Mouse (Mus musculus): ENCODE results near the gene Hyls1. TPM values are rescaled to one million over a fixed set of nuclear protein-coding genes. Genes with fewer than 3 reads are reported as not detected.
"Not testable (repeated sequence)": the region's sequence is repeated elsewhere in the genome, so short reads cannot be mapped to it uniquely, and the experiment has no call there.

Gene Hyls1
- 1 to 10 TPM in 21 of 26 experiments, under 1 TPM in 5; 0.55 to 7.1 (median 1.9) TPM for total RNA-seq (2018; cell fraction: chromatin; rRNA removed)
- 1 to 10 TPM in 18 of 26 experiments, under 1 TPM in 8; 0.28 to 2.4 (median 1.4) TPM for total RNA-seq (2018; cell fraction: cytosol; rRNA removed)
- total RNA-seq (2018; cell fraction: nucleus; rRNA removed) = 10 to 100 TPM in 1 of 26 experiments, 1 to 10 TPM in 16, under 1 TPM in 9; 0.37 to 10.1 (median 1.9) TPM
- 1.7 to 3.0 TPM (median 2.2 TPM) in 3 replicates for polyA plus RNA-seq (2018)

GRCm38 (mm10) chr9:35569571-35570534 is at the start of gene Hyls1, which contains the start of gene Pate2:
Gene Hyls1 (minus strand): TSS chr9:35570398.
Gene Pate2 (plus strand): TSS chr9:35570284.
- Histone ChIP-seq H3K4me3 (ENCODE audit: inconsistent target) (peak within 1 kb of the TSS; percentile 77), H3K27ac (peak within 1 kb of the TSS; percentile 61), H3K36me3 (ENCODE audit: inconsistent target) (peaks cover 4% of the 10 kb centered on the region; the same call in 1 of the 2 replicates), H3K79me2 (ENCODE audit: inconsistent target) (peaks cover 40% of the 10 kb centered on the region)
- WGBS (ENCODE audit: missing documents) = under 1% methylated on average over 79 of the region's 86 CpGs

GRCm38 (mm10) chr9:35616784-35617183 is 46.6 kb upstream of the Hyls1 start:
- 69% methylated on average over 2 of the region's 2 CpGs for WGBS (ENCODE audit: missing documents)
- not testable (repeated sequence) for H3K4me3 ChIP-seq (ENCODE audit: inconsistent target); H3K27ac ChIP-seq; H3K79me2 ChIP-seq (ENCODE audit: inconsistent target); H3K36me3 ChIP-seq (ENCODE audit: inconsistent target)

GRCm38 (mm10) chr9:35614005-35614404 is 43.8 kb upstream of the Hyls1 start:
- no peak overlapping the region for H3K4me3 ChIP-seq (ENCODE audit: inconsistent target)
- H3K79me2 ChIP-seq (ENCODE audit: inconsistent target) = no peaks in the 10 kb centered on the region
- WGBS (ENCODE audit: missing documents) = 44% methylated on average over 2 of the region's 2 CpGs
- no peak overlapping the region for H3K27ac ChIP-seq
- H3K36me3 ChIP-seq (ENCODE audit: inconsistent target) = no peaks in the 10 kb centered on the region

- Histone ChIP-seq H3K27ac (no peak within 1 kb of the TSS), H3K36me3 (ENCODE audit: inconsistent target) (no peaks in the 10 kb centered on the region), H3K79me2 (ENCODE audit: inconsistent target) (no peaks in the 10 kb centered on the region), H3K4me3 (ENCODE audit: inconsistent target) (no peak within 1 kb of the TSS)
- no CpG with 5 or more reads among the region's 1 CpGs for WGBS (ENCODE audit: missing documents)
Measured at GRCm38 (mm10) chr9:35611841-35612240, 41.6 kb upstream of the Hyls1 start, which contains the start of gene Pate4. Gene Pate4 (minus strand): TSS chr9:35611941.

- no peak overlapping the region for H3K4me3 ChIP-seq (ENCODE audit: inconsistent target)
- WGBS (ENCODE audit: missing documents) = 84% methylated on average over 8 of the region's 8 CpGs
- H3K79me2 ChIP-seq (ENCODE audit: inconsistent target) = no peaks in the 10 kb centered on the region
- no peaks in the 10 kb centered on the region for H3K36me3 ChIP-seq (ENCODE audit: inconsistent target)
- H3K27ac ChIP-seq = no peak overlapping the region
Measured at GRCm38 (mm10) chr9:35607647-35608405, 37.6 kb upstream of the Hyls1 start.

GRCm38 (mm10) chr9:35592903-35593302 is 22.7 kb upstream of the Hyls1 start:
- Histone ChIP-seq H3K79me2 (ENCODE audit: inconsistent target) (no peaks in the 10 kb centered on the region), H3K4me3 (ENCODE audit: inconsistent target) (no peak overlapping the region), H3K27ac (no peak overlapping the region), H3K36me3 (ENCODE audit: inconsistent target) (no peaks in the 10 kb centered on the region)
- 12% methylated on average over 2 of the region's 2 CpGs for WGBS (ENCODE audit: missing documents)

- Histone ChIP-seq H3K36me3 (ENCODE audit: inconsistent target) (no peaks in the 10 kb centered on the region), H3K79me2 (ENCODE audit: inconsistent target) (no peaks in the 10 kb centered on the region), H3K4me3 (ENCODE audit: inconsistent target) (no peak overlapping the region), H3K27ac (no peak overlapping the region)
- 25% methylated on average over 1 of the region's 1 CpGs for WGBS (ENCODE audit: missing documents)
Measured at GRCm38 (mm10) chr9:35587674-35588073, 17.5 kb upstream of the Hyls1 start.

- Histone ChIP-seq H3K27ac (no peak overlapping the region), H3K36me3 (ENCODE audit: inconsistent target) (no peaks in the 10 kb centered on the region), H3K79me2 (ENCODE audit: inconsistent target) (peaks cover 2% of the 10 kb centered on the region; the same call in 1 of the 2 replicates), H3K4me3 (ENCODE audit: inconsistent target) (no peak overlapping the region)
- WGBS (ENCODE audit: missing documents) = 19% methylated on average over 31 of the region's 32 CpGs
Measured at GRCm38 (mm10) chr9:35574416-35574815, 4.2 kb upstream of the Hyls1 start.

- Histone ChIP-seq H3K4me3 (ENCODE audit: inconsistent target) (peak overlapping the region; percentile 77), H3K79me2 (ENCODE audit: inconsistent target) (peaks cover 34% of the 10 kb centered on the region), H3K27ac (peak overlapping the region; percentile 25; the same call in 1 of the 2 replicates), H3K36me3 (ENCODE audit: inconsistent target) (peaks cover 4% of the 10 kb centered on the region; the same call in 1 of the 2 replicates)
- 22% methylated on average over 5 of the region's 5 CpGs for WGBS (ENCODE audit: missing documents)
Measured at GRCm38 (mm10) chr9:35570663-35571062, 465 bp upstream of the Hyls1 start.

GRCm38 (mm10) chr9:35567995-35568394 is 2.2 kb downstream of the Hyls1 start:
- peaks cover 4% of the 10 kb centered on the region; the same call in 1 of the 2 replicates for H3K36me3 ChIP-seq (ENCODE audit: inconsistent target)
- H3K79me2 ChIP-seq (ENCODE audit: inconsistent target) = peaks cover 59% of the 10 kb centered on the region
- WGBS (ENCODE audit: missing documents) = 97% methylated on average over 3 of the region's 3 CpGs
- H3K4me3 ChIP-seq (ENCODE audit: inconsistent target) = no peak overlapping the region
- no peak overlapping the region for H3K27ac ChIP-seq

GRCm38 (mm10) chr9:35564536-35565240 is 5.5 kb downstream of the Hyls1 start:
- Histone ChIP-seq H3K79me2 (ENCODE audit: inconsistent target) (peaks cover 92% of the 10 kb centered on the region), H3K36me3 (ENCODE audit: inconsistent target) (peaks cover 4% of the 10 kb centered on the region; the same call in 1 of the 2 replicates), H3K27ac (no peak overlapping the region), H3K4me3 (ENCODE audit: inconsistent target) (no peak overlapping the region)
- 97% methylated on average over 5 of the region's 5 CpGs for WGBS (ENCODE audit: missing documents)

GRCm38 (mm10) chr9:35561583-35561982 is 8.6 kb downstream of the Hyls1 start:
- peaks cover under 1% of the 10 kb centered on the region; the same call in 1 of the 2 replicates for H3K36me3 ChIP-seq (ENCODE audit: inconsistent target)
- WGBS (ENCODE audit: missing documents) = 66% methylated on average over 6 of the region's 6 CpGs
- peaks cover 71% of the 10 kb centered on the region for H3K79me2 ChIP-seq (ENCODE audit: inconsistent target)
- H3K27ac ChIP-seq = no peak overlapping the region
- H3K4me3 ChIP-seq (ENCODE audit: inconsistent target) = no peak overlapping the region

- no peak overlapping the region for H3K4me3 ChIP-seq (ENCODE audit: inconsistent target)
- H3K36me3 ChIP-seq (ENCODE audit: inconsistent target) = no peaks in the 10 kb centered on the region; the same call in 1 of the 2 replicates
- peaks cover 66% of the 10 kb centered on the region for H3K79me2 ChIP-seq (ENCODE audit: inconsistent target)
- H3K27ac ChIP-seq = no peak overlapping the region
- 95% methylated on average over 11 of the region's 11 CpGs for WGBS (ENCODE audit: missing documents)
Measured at GRCm38 (mm10) chr9:35561076-35561475, 9.1 kb downstream of the Hyls1 start.

Measured in macrophage (primary cell).